Mouse (Mus musculus) bone marrow, adult 2 months (tissue): ENCODE measurements at regions not wholly inside any gene's neighbourhood (a gene's known extent, or its start where the extent isn't known, plus 50 kb on each side); places are given as distances from the start of the nearest gene placed in this dataset.

Source experiments
- CTCF ChIP-seq: fragments of 200-500 bp; IDR thresholded peaks from 2 replicates; pipeline ENCODE4 v1.5.1; 2011; ENCODE audit warnings: low read length, control low read depth; ENCODE audit not compliant: control insufficient read depth, insufficient read depth
- POLR2A ChIP-seq: fragments of 200-500 bp; IDR thresholded peaks from 2 replicates; pipeline ENCODE4 v1.6.1; 2011; ENCODE audit warnings: low read depth, mild to moderate bottlenecking, control low read depth, low read length, borderline replicate concordance; ENCODE audit not compliant: control insufficient read depth

DNA sequence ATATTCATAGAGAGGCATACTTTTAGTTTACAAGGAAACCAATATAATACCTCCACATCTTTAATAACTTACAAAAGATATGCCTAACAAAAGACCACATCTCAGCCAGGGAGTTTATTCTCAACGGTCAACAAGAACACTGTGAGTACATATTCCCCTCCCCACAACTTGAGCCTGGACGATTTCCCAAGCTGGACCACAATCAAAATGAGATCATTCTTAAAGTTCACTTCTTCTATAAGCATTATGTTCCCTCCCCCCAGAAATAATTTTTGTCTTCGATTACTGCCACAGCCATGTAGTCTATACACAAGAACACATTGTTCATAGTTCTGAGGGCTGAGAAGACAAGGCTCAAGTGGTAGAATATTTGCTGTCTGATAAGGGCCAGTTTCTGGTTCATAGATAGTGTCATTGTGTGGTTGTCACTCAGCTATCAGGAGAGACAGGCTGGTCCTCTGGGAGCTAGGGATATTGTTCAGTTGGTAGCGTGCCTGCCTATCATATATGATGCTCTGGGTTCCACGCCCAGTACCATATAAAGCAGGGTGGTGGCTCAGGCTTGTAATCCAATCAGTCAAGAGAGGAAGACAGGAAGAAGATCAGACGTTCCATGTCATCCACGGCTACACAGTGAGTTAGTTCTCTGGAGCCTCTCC is 153.9 kb downstream of the Mreg start:
- no peak for TF ChIP-seq CTCF
- no peak for TF ChIP-seq POLR2A
